Mouse (Mus musculus): ENCODE results near the gene Hmces. TPM values are rescaled to one million over a fixed set of nuclear protein-coding genes. Genes with fewer than 3 reads are reported as not detected.

Hmces gene
- 45.9 and 49.9 TPM in 2 replicates for polyA plus RNA-seq (2012; rRNA removed)

DNA sequence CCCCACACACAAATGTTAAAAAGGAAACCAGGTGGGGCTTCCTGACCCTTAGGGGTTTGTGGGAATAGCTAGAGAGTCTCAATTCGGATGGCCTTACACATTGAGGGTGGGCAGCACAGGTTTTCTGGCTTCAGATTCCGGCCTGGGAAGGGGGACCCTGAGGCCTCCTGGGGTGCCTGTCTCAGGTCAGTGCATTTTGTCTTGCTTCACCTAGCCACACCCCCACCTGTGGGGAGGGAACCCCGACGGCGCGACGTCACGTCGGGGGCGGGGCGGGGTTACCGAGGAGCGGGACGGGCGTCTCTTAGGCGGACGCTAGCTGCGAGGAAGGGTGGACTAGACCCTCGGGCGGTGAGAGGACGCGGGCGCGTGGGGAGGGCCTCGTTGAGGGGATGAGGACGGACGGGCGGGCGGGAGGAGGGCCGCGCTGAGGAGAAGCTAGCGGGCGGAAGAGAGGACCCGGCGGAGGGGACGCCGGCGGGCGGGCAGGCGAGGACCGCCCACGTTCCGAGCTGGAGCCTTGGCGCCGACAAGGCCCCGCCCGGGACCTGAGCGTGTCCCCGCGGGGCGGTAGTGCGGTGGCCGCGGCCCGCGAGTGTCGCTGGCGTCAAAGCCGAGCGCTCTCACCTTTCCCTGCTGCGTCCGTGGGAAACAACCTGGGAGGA, at the start of gene Hmces:
Gene Hmces, plus strand, starts transcription at position 275 of the 665 bp plus-strand sequence.
- H3K4me1 ChIP-seq (ENCODE audit: control insufficient read depth, insufficient read depth, low read length) = peaks cover 6% of the 10 kb centered on the region
- TF ChIP-seq CTCF (IDR thresholded peaks at IDR 0.05; ENCODE audit: borderline replicate concordance, insufficient read depth, low read depth, low read length) = no peak
- TF ChIP-seq POLR2A (IDR thresholded peaks at IDR 0.05; ENCODE audit: borderline replicate concordance, insufficient read depth, low read length) = peak; percentile 58; the same call in 1 of the 2 replicates
- H3K4me3 ChIP-seq (replicated peaks; ENCODE audit: insufficient read depth, low read depth, low read length) = peak within 1 kb of the TSS; percentile 74
- H3K27ac ChIP-seq (ENCODE audit: insufficient read depth, low read length) = peak within 1 kb of the TSS; percentile 49
- H3K27me3 ChIP-seq (ENCODE audit: control insufficient read depth, insufficient read depth, low read length) = no peaks in the 10 kb centered on the region
- WGBS = 1% methylated on average over 62 of the region's 62 CpGs
- peak; percentile 82 for DNase-seq

- Histone ChIP-seq H3K4me1 (ENCODE audit: control insufficient read depth, insufficient read depth, low read length) (no peaks in the 10 kb centered on the region; the same call in 1 of the 2 replicates), H3K4me3 (replicated peaks; ENCODE audit: insufficient read depth, low read depth, low read length) (no peak overlapping the region), H3K27me3 (ENCODE audit: control insufficient read depth, insufficient read depth, low read length) (no peaks in the 10 kb centered on the region), H3K27ac (ENCODE audit: insufficient read depth, low read length) (no peak overlapping the region)
- no peak for TF ChIP-seq CTCF (IDR thresholded peaks at IDR 0.05; ENCODE audit: borderline replicate concordance, insufficient read depth, low read depth, low read length)
- no peak for TF ChIP-seq POLR2A (IDR thresholded peaks at IDR 0.05; ENCODE audit: borderline replicate concordance, insufficient read depth, low read length)
- no peak for DNase-seq
- WGBS = 85% methylated on average over 6 of the region's 6 CpGs
Observed at GRCm38 (mm10) chr6:87866211-87866610, 47.5 kb upstream of the Hmces start.

DNA sequence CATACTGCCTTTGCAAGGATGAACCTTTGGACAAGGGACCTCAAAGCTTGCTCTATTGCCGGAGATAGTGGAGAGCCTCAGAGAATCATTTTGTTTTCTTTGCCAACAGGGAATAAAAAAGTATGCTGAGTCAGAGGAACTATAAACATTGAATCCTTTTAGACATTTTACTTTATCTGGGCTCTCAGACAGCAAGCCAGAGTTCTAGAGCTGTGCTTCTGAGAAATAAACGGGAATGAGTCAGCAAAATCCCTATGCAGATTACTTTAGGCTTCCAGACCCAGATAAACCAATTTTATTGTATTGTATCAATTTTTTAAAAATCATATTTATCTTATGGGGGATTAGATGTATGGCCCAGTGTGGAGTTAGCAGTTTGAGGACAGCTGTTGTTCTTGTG, 46.5 kb upstream of the Hmces start:
- Histone ChIP-seq H3K4me1 (ENCODE audit: control insufficient read depth, insufficient read depth, low read length) (no peaks in the 10 kb centered on the region; the same call in 1 of the 2 replicates), H3K27ac (ENCODE audit: insufficient read depth, low read length) (no peak overlapping the region), H3K27me3 (ENCODE audit: control insufficient read depth, insufficient read depth, low read length) (no peaks in the 10 kb centered on the region), H3K4me3 (replicated peaks; ENCODE audit: insufficient read depth, low read depth, low read length) (no peak overlapping the region)
- whole genome bisulfite sequencing = 83% methylated on average over 2 of the region's 2 CpGs
- no peak for DNase-seq
- TF ChIP-seq CTCF (IDR thresholded peaks at IDR 0.05; ENCODE audit: borderline replicate concordance, insufficient read depth, low read depth, low read length) = no peak
- no peak for TF ChIP-seq POLR2A (IDR thresholded peaks at IDR 0.05; ENCODE audit: borderline replicate concordance, insufficient read depth, low read length)

DNA sequence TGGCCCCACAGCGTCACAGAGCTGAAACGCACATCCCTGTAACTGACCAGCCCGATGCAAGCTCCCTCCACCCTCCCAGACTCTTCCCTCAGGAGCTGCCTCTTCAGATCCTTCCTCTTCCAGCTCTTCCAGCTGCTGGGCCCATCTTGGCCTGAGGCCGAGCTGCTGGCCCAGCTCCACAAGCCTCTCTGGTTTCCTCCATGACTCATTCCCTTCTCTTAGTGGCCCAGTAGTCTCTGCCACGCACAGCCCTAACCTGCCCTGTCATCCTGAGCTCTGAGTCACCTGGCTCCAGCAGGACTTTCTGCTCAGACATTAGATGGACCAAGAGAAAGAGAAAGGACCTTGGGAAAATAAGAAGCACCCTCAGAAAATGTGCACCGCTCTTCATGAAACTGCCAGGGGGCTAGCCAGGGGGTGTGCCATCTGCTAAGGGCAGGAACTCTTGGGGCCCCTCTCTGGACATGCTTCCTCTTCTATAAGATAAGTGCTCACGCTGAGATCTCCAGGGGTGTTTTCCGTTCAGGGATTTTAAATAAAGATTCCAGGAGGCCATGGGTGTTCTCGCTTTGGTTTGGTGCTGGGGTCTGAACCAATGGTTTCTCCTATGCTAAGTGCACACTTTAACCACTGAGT, 44.7 kb upstream of the Hmces start:
- no peak overlapping the region for H3K27ac ChIP-seq (ENCODE audit: insufficient read depth, low read length)
- DNase-seq = no peak
- 38% methylated on average over 9 of the region's 9 CpGs for WGBS
- H3K4me1 ChIP-seq (ENCODE audit: control insufficient read depth, insufficient read depth, low read length) = no peaks in the 10 kb centered on the region; the same call in 1 of the 2 replicates
- no peaks in the 10 kb centered on the region for H3K27me3 ChIP-seq (ENCODE audit: control insufficient read depth, insufficient read depth, low read length)
- TF ChIP-seq CTCF (IDR thresholded peaks at IDR 0.05; ENCODE audit: borderline replicate concordance, insufficient read depth, low read depth, low read length) (no peak), POLR2A (IDR thresholded peaks at IDR 0.05; ENCODE audit: borderline replicate concordance, insufficient read depth, low read length) (no peak)
- H3K4me3 ChIP-seq (replicated peaks; ENCODE audit: insufficient read depth, low read depth, low read length) = no peak overlapping the region

- DNase-seq = no peak
- Histone ChIP-seq H3K27me3 (ENCODE audit: control insufficient read depth, insufficient read depth, low read length) (no peaks in the 10 kb centered on the region), H3K4me1 (ENCODE audit: control insufficient read depth, insufficient read depth, low read length) (no peaks in the 10 kb centered on the region; the same call in 1 of the 2 replicates), H3K27ac (ENCODE audit: insufficient read depth, low read length) (no peak overlapping the region), H3K4me3 (replicated peaks; ENCODE audit: insufficient read depth, low read depth, low read length) (no peak overlapping the region)
- no peak for TF ChIP-seq POLR2A (IDR thresholded peaks at IDR 0.05; ENCODE audit: borderline replicate concordance, insufficient read depth, low read length)
- TF ChIP-seq CTCF (IDR thresholded peaks at IDR 0.05; ENCODE audit: borderline replicate concordance, insufficient read depth, low read depth, low read length) = no peak
- WGBS = 81% methylated on average over 1 of the region's 1 CpGs
Observed at GRCm38 (mm10) chr6:87870440-87870839, 43.3 kb upstream of the Hmces start.

DNA sequence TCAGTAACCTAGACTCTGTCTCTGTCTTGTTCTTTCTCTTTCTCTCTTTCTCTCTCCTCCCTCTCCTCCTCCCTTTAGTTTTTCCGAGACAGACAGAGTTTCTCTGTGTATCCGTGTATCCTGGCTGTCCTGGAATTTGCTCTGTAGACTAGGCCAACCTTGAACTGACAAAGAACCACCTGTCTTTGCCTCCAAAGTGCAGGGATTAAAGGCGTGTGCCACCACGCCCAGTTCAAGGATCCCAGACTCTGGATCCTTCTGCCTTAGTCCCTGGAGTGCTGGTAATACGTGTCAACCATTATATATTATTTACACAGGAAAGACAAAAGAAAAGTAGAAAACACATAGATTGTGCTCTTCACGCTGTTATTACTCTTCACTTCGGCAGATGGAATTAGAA, 42.5 kb upstream of the Hmces start:
- no peaks in the 10 kb centered on the region; the same call in 1 of the 2 replicates for H3K4me1 ChIP-seq (ENCODE audit: control insufficient read depth, insufficient read depth, low read length)
- whole genome bisulfite sequencing = 90% methylated on average over 7 of the region's 7 CpGs
- no peak for DNase-seq
- TF ChIP-seq POLR2A (IDR thresholded peaks at IDR 0.05; ENCODE audit: borderline replicate concordance, insufficient read depth, low read length) (no peak), CTCF (IDR thresholded peaks at IDR 0.05; ENCODE audit: borderline replicate concordance, insufficient read depth, low read depth, low read length) (no peak)
- no peak overlapping the region for H3K4me3 ChIP-seq (replicated peaks; ENCODE audit: insufficient read depth, low read depth, low read length)
- no peak overlapping the region for H3K27ac ChIP-seq (ENCODE audit: insufficient read depth, low read length)
- H3K27me3 ChIP-seq (ENCODE audit: control insufficient read depth, insufficient read depth, low read length) = no peaks in the 10 kb centered on the region

- 4% methylated on average over 1 of the region's 1 CpGs for WGBS
- Histone ChIP-seq H3K27me3 (ENCODE audit: control insufficient read depth, insufficient read depth, low read length) (no peaks in the 10 kb centered on the region), H3K4me3 (replicated peaks; ENCODE audit: insufficient read depth, low read depth, low read length) (no peak overlapping the region), H3K27ac (ENCODE audit: insufficient read depth, low read length) (no peak overlapping the region), H3K4me1 (ENCODE audit: control insufficient read depth, insufficient read depth, low read length) (no peaks in the 10 kb centered on the region; the same call in 1 of the 2 replicates)
- TF ChIP-seq POLR2A (IDR thresholded peaks at IDR 0.05; ENCODE audit: borderline replicate concordance, insufficient read depth, low read length) = no peak
- no peak for TF ChIP-seq CTCF (IDR thresholded peaks at IDR 0.05; ENCODE audit: borderline replicate concordance, insufficient read depth, low read depth, low read length)
- DNase-seq = no peak
Observed at GRCm38 (mm10) chr6:87873104-87873503, 40.6 kb upstream of the Hmces start.

GRCm38 (mm10) chr6:87873963-87874362, 39.8 kb upstream of the Hmces start:
- WGBS = 90% methylated on average over 2 of the region's 2 CpGs

More at GRCm38 (mm10) chr6:87873963-87874362, 39.8 kb upstream of the Hmces start:
- TF ChIP-seq POLR2A (IDR thresholded peaks at IDR 0.05; ENCODE audit: borderline replicate concordance, insufficient read depth, low read length) (no peak), CTCF (IDR thresholded peaks at IDR 0.05; ENCODE audit: borderline replicate concordance, insufficient read depth, low read depth, low read length) (no peak)
- Histone ChIP-seq H3K27ac (ENCODE audit: insufficient read depth, low read length) (no peak overlapping the region), H3K27me3 (ENCODE audit: control insufficient read depth, insufficient read depth, low read length) (no peaks in the 10 kb centered on the region), H3K4me1 (ENCODE audit: control insufficient read depth, insufficient read depth, low read length) (no peaks in the 10 kb centered on the region), H3K4me3 (replicated peaks; ENCODE audit: insufficient read depth, low read depth, low read length) (no peak overlapping the region)
- no peak for DNase-seq
